Mouse (Mus musculus) small intestine, adult 2 months (tissue): ENCODE results near the gene Ankrd28. TPM values are rescaled to one million over a fixed set of nuclear protein-coding genes. Genes with fewer than 3 reads are reported as not detected.

Source experiments
- H3K27ac ChIP-seq: fragments of 200-500 bp; 2 replicates; pipeline ENCODE4 v1.5.1; 2012; ENCODE audit warnings: low read depth, low read length, control low read depth, inconsistent platforms; ENCODE audit not compliant: insufficient read depth
- H3K27me3 ChIP-seq: fragments of 200-500 bp; 2 replicates; pipeline ENCODE4 v1.6.1; 2012; ENCODE audit warnings: mild to moderate bottlenecking, moderate library complexity, low read length, inconsistent platforms; ENCODE audit not compliant: control insufficient read depth, insufficient read depth
- H3K36me3 ChIP-seq: fragments of 200-500 bp; 2 replicates; pipeline ENCODE4 v1.6.1; 2012; ENCODE audit warnings: mild to moderate bottlenecking, low read length, control low read depth, inconsistent platforms; ENCODE audit not compliant: control insufficient read depth, insufficient read depth
- H3K4me1 ChIP-seq: fragments of 200-500 bp; 2 replicates; pipeline ENCODE4 v1.6.1; 2012; ENCODE audit warnings: low read length, inconsistent platforms, mixed read lengths; ENCODE audit not compliant: control insufficient read depth, insufficient read depth, insufficient read length
- H3K4me3 ChIP-seq: fragments of 200-500 bp; 2 replicates; pipeline ENCODE4 v1.5.1; 2012; ENCODE audit warnings: low read depth, mild to moderate bottlenecking, control low read depth, inconsistent platforms, low read length, moderate library complexity
- CTCF ChIP-seq: fragments of 200-500 bp; IDR thresholded peaks from 2 replicates; pipeline ENCODE4 v1.5.1; 2012; ENCODE audit warnings: low read depth, mild to moderate bottlenecking, control low read depth, inconsistent platforms, low read length, moderate library complexity, mixed read lengths; ENCODE audit not compliant: insufficient replicate concordance, insufficient read length; ENCODE audit errors: extremely low read depth
- POLR2A ChIP-seq: fragments of 200-500 bp; IDR thresholded peaks from 2 replicates; pipeline ENCODE4 v1.6.1; 2012; ENCODE audit warnings: low read depth, mild to moderate bottlenecking, control low read depth, inconsistent platforms, low read length, moderate library complexity
- WGBS: fragments of 180-500 bp; shearing (Covaris S2); methylation state at CpG from one replicate; pipeline ENCODE4 v1.1.7; 2018; 5-methylcytosine and 5-hydroxymethylcytosine counted together
- polyA plus RNA-seq: library from polyadenylated mRNA; depleted of rRNA; stranded (reverse); fragments of >200 nt; gene quantifications from 2 replicates; pipeline ENCODE4 v1.2.3, GENCODE M21; 2012

Ankrd28 gene
- polyA plus RNA-seq, 1 experiment = 2.2 TPM

GRCm38 (mm10) chr14:31661671-31662554 lies 168.5 kb downstream of the Ankrd28 start:
- peak overlapping the region; percentile 86 for H3K27ac ChIP-seq
- no peaks in the 10 kb centered on the region for H3K36me3 ChIP-seq
- 1% methylated on average over 44 of the region's 44 CpGs for WGBS
- no peaks in the 10 kb centered on the region for H3K27me3 ChIP-seq
- peak overlapping the region; percentile 58 for H3K4me3 ChIP-seq
- TF ChIP-seq CTCF (no peak), POLR2A (no peak; the same call in 1 of the 2 replicates)
- peaks cover 13% of the 10 kb centered on the region; the same call in 1 of the 2 replicates for H3K4me1 ChIP-seq

- Histone ChIP-seq H3K4me3 (no peak overlapping the region), H3K36me3 (no peaks in the 10 kb centered on the region), H3K4me1 (peaks cover 13% of the 10 kb centered on the region; the same call in 1 of the 2 replicates), H3K27ac (peak overlapping the region; percentile 68), H3K27me3 (no peaks in the 10 kb centered on the region)
- TF ChIP-seq CTCF = no peak
- no peak for TF ChIP-seq POLR2A
- 77% methylated on average over 7 of the region's 7 CpGs for WGBS
These were observed 169.9 kb downstream of the Ankrd28 start for GRCm38 (mm10) chr14:31660312-31661093.

GRCm38 (mm10) chr14:31659501-31660181 lies 170.8 kb downstream of the Ankrd28 start:
- H3K27ac ChIP-seq = peak overlapping the region; percentile 47
- TF ChIP-seq CTCF = no peak
- TF ChIP-seq POLR2A = no peak
- peaks cover 13% of the 10 kb centered on the region; the same call in 1 of the 2 replicates for H3K4me1 ChIP-seq
- H3K27me3 ChIP-seq = no peaks in the 10 kb centered on the region
- H3K36me3 ChIP-seq = no peaks in the 10 kb centered on the region
- WGBS = 68% methylated on average over 10 of the region's 10 CpGs
- no peak overlapping the region for H3K4me3 ChIP-seq

- WGBS = 96% methylated on average over 8 of the region's 8 CpGs
- H3K4me1 ChIP-seq = peaks cover 10% of the 10 kb centered on the region; the same call in 1 of the 2 replicates
- H3K4me3 ChIP-seq = no peak overlapping the region
- no peak for TF ChIP-seq POLR2A
- no peak for TF ChIP-seq CTCF
- H3K27me3 ChIP-seq = no peaks in the 10 kb centered on the region
- no peaks in the 10 kb centered on the region for H3K36me3 ChIP-seq
- H3K27ac ChIP-seq = no peak overlapping the region
These were observed 172.2 kb downstream of the Ankrd28 start for GRCm38 (mm10) chr14:31658126-31658680.

GRCm38 (mm10) chr14:31656857-31657645 lies 173.4 kb downstream of the Ankrd28 start:
- WGBS = 11% methylated on average over 5 of the region's 5 CpGs
- Histone ChIP-seq H3K27me3 (no peaks in the 10 kb centered on the region), H3K36me3 (no peaks in the 10 kb centered on the region), H3K4me1 (peaks cover under 1% of the 10 kb centered on the region; the same call in 1 of the 2 replicates), H3K27ac (no peak overlapping the region), H3K4me3 (no peak overlapping the region)
- no peak for TF ChIP-seq POLR2A
- TF ChIP-seq CTCF = peak; percentile 75; the same call in 1 of the 2 replicates

GRCm38 (mm10) chr14:31656386-31656785 lies 174.1 kb downstream of the Ankrd28 start:
- TF ChIP-seq POLR2A = no peak
- no peak for TF ChIP-seq CTCF
- WGBS = 52% methylated on average over 7 of the region's 7 CpGs
- no peak overlapping the region for H3K4me3 ChIP-seq
- no peaks in the 10 kb centered on the region for H3K4me1 ChIP-seq
- no peaks in the 10 kb centered on the region for H3K36me3 ChIP-seq
- no peak overlapping the region for H3K27ac ChIP-seq
- no peaks in the 10 kb centered on the region for H3K27me3 ChIP-seq
